Mouse (Mus musculus): ENCODE results near the gene Eef2k.
"Not testable (repeated sequence)": the region's sequence is repeated elsewhere in the genome, so short reads cannot be mapped to it uniquely, and the experiment has no call there.

Eef2k gene

GRCm38 (mm10) chr7:120882674-120883073 is 40.0 kb downstream of the Eef2k start:
- DNase-seq = no peak

- no peak for DNase-seq
Observed at GRCm38 (mm10) chr7:120883523-120884290, 41.1 kb downstream of the Eef2k start.

GRCm38 (mm10) chr7:120884746-120885145 is 42.1 kb downstream of the Eef2k start:
- DNase-seq = no peak

- DNase-seq = no peak
Observed at GRCm38 (mm10) chr7:120893123-120893522, 50.5 kb downstream of the Eef2k start.

GRCm38 (mm10) chr7:120897054-120897453 is 54.4 kb downstream of the Eef2k start:
- no peak for DNase-seq

- peak; percentile 80 for DNase-seq
Observed at GRCm38 (mm10) chr7:120897711-120898335, 55.2 kb downstream of the Eef2k start.

GRCm38 (mm10) chr7:120900191-120900590 is 57.6 kb downstream of the Eef2k start:
- DNase-seq = no peak

- no peak for DNase-seq
Observed at GRCm38 (mm10) chr7:120901701-120902100, 59.1 kb downstream of the Eef2k start.

- no peak for DNase-seq
Observed at GRCm38 (mm10) chr7:120902931-120903330, 60.3 kb downstream of the Eef2k start.

- not testable (repeated sequence) for DNase-seq
Observed at GRCm38 (mm10) chr7:120910172-120910571, 67.5 kb downstream of the Eef2k start.

GRCm38 (mm10) chr7:120911268-120911667 is 68.6 kb downstream of the Eef2k start:
- DNase-seq = not testable (repeated sequence)

GRCm38 (mm10) chr7:120913332-120913731 is 70.7 kb downstream of the Eef2k start:
- no peak for DNase-seq

- DNase-seq = no peak
Observed at GRCm38 (mm10) chr7:120916262-120916875, 73.7 kb downstream of the Eef2k start.

GRCm38 (mm10) chr7:120917279-120917591 is 74.6 kb downstream of the Eef2k start:
- DNase-seq = no peak

- peak; percentile 99 for DNase-seq
Observed at GRCm38 (mm10) chr7:120917592-120918461, 75.2 kb downstream of the Eef2k start, which contains the start of gene Polr3e. Polr3e (plus strand) TSS chr7:120917744.

GRCm38 (mm10) chr7:120918526-120918962 is 75.9 kb downstream of the Eef2k start:
- peak; percentile 74 for DNase-seq

GRCm38 (mm10) chr7:120933110-120933509 is 90.5 kb downstream of the Eef2k start:
- DNase-seq = no peak

GRCm38 (mm10) chr7:120933680-120934195 is 91.1 kb downstream of the Eef2k start:
- no peak for DNase-seq

- DNase-seq = no peak
Observed at GRCm38 (mm10) chr7:120934716-120935115, 92.1 kb downstream of the Eef2k start.

GRCm38 (mm10) chr7:120936522-120936921 is 93.9 kb downstream of the Eef2k start:
- no peak for DNase-seq

GRCm38 (mm10) chr7:120938206-120938605 is 95.6 kb downstream of the Eef2k start:
- no peak for DNase-seq

- DNase-seq = no peak
Observed at GRCm38 (mm10) chr7:120940343-120940742, 97.7 kb downstream of the Eef2k start.

GRCm38 (mm10) chr7:120941214-120941613 is 98.6 kb downstream of the Eef2k start:
- no peak for DNase-seq

Data from cerebellum, adult 9-11 months (tissue).